Mouse (Mus musculus): ENCODE measurements around the gene Hectd2. TPM values are rescaled to one million over a fixed set of nuclear protein-coding genes. Genes with fewer than 3 reads are reported as not detected.

Hectd2 gene
- polyA plus RNA-seq, 1 experiment from 2014 or later, result 2.5 TPM

Other genes starting within 250 kb of the Hectd2 start
- 7.4 and 7.8 TPM in 2 replicates for gene Pcgf5, start 206.3 kb upstream of the Hectd2 start, polyA plus RNA-seq (2015; fragmentation: Nextera tagmentation; extraction: Ambion mirVana)
- 9.3 and 9.9 TPM in 2 replicates for gene Ppp1r3c, start 182.0 kb downstream of the Hectd2 start, polyA plus RNA-seq (2015; fragmentation: Nextera tagmentation; extraction: Ambion mirVana)